Mouse (Mus musculus): ENCODE data around the gene Rpl28. TPM values are rescaled to one million over a fixed set of nuclear protein-coding genes. Genes with fewer than 3 reads are reported as not detected.
"Not testable (repeated sequence)": the region's sequence is repeated elsewhere in the genome, so short reads cannot be mapped to it uniquely, and the experiment has no call there.

Gene Rpl28
- polyA plus RNA-seq, 2 experiments, result 275 to 665 TPM

DNA sequence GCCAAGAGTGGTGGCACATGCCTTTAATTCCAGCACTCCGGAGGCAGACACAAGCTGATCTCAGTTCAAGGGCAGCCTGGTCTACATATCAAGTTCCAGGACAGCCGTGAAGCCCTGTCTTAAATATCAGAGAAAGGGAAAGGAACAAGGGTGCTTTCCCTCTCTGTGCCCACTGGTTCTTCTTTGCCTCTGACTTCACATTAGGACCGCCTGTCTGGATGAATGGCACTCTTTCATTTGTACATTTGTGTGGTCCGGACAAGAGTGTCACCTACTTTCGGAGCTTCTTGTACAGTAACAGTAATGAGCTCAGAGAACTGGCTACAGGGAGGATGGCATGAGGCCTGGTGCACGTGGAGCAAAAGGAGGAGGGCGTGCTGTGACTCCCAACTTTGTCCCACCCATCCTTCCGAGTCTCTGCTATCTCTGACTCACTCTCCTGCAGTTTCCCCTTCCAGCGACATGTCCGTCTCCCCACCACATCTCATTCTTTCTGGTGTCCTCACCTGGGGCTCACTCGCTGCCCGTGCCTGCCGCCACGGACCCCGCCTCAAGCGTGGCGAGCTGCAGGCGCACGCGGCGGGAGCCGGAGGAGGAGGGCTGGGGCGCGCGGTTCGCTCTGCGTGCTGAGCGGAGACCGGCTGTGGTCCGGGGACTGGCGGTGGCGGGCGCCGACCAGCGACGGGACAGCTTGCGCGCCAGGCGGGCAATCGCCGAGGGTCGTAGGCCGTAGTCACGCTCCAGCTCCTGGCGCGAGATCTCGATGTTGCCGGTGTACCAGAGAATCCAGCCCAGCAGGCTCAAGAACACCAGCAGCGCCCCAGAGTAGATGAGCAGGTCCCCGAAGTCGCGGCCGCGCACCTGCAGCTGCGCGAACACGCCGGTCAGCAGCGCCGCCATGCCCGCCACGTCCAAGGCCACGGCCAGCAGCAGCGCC lies 3.9 kb upstream of the Rpl28 start:
- Histone ChIP-seq H3K9me3 (ENCODE audit: control insufficient read depth, low read length) (no peaks in the 10 kb centered on the region), H3K4me1 (ENCODE audit: control insufficient read depth, insufficient read depth, low read length) (peaks cover 12% of the 10 kb centered on the region), H3K4me2 (replicated peaks; ENCODE audit: low read depth, low read length, severe bottlenecking) (peak overlapping the region; percentile 83), H3K36me3 (ENCODE audit: control insufficient read depth, insufficient read depth, low read length) (peaks cover 2% of the 10 kb centered on the region), H3K9ac (ENCODE audit: low read depth, low read length, severe bottlenecking) (peak overlapping the region; percentile 78), H3K4me3 (replicated peaks; ENCODE audit: low read length) (peak overlapping the region; percentile 63), H3K27ac (replicated peaks; ENCODE audit: low read depth, low read length) (peak overlapping the region; percentile 65), H3K27me3 (ENCODE audit: control insufficient read depth, insufficient read depth, low read length) (no peaks in the 10 kb centered on the region)
- 2% methylated on average over 58 of the region's 64 CpGs for WGBS
- TF ChIP-seq POLR2A (IDR thresholded peaks at IDR 0.05; ENCODE audit: borderline replicate concordance, extremely low read depth, insufficient read depth, insufficient read length), result no peak
- peak; percentile 19 for DNase-seq (ENCODE audit: low spot score)
- peak; percentile 30 for ATAC-seq (ENCODE audit: low FRiP score, low read depth)

DNA sequence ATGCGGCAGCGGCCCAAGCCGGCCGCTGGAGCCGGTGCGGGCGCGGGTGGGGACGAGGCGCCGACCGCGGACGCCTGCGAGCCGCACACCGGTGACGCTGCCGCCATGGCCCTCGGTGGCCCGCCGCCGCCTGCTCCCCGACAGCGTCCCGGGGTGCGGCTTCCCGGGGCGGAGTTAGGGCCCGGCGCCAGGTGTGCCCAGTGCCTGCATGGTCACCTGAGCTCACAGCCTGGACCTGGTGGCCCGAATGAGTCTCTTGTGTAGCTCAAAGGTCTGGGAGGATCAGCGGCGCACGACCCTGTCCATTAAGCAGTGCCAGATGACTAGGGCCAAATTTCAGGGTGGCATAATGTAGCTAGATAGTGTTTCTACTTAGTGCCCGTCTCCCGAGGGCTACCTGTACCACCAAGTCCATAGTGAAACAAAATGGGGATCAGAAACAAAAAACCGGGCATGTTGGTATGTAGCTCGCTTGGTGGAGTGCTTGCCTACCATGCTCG lies 3.2 kb upstream of the Rpl28 start, which contains the start of gene Tmem238:
Gene Tmem238 (minus strand): TSS at position 221 of the 500 bp plus-strand sequence.
- peak within 1 kb of the TSS; percentile 63 for H3K4me3 ChIP-seq (replicated peaks; ENCODE audit: low read length)
- H3K27me3 ChIP-seq (ENCODE audit: control insufficient read depth, insufficient read depth, low read length), result no peaks in the 10 kb centered on the region
- 10% methylated on average over 32 of the region's 40 CpGs for WGBS
- H3K27ac ChIP-seq (replicated peaks; ENCODE audit: low read depth, low read length), result peak within 1 kb of the TSS; percentile 65
- no peak for TF ChIP-seq POLR2A (IDR thresholded peaks at IDR 0.05; ENCODE audit: borderline replicate concordance, extremely low read depth, insufficient read depth, insufficient read length)
- peaks cover 15% of the 10 kb centered on the region for H3K4me1 ChIP-seq (ENCODE audit: control insufficient read depth, insufficient read depth, low read length)
- H3K9me3 ChIP-seq (ENCODE audit: control insufficient read depth, low read length), result no peaks in the 10 kb centered on the region
- peak within 1 kb of the TSS; percentile 83 for H3K4me2 ChIP-seq (replicated peaks; ENCODE audit: low read depth, low read length, severe bottlenecking)
- peaks cover 9% of the 10 kb centered on the region for H3K36me3 ChIP-seq (ENCODE audit: control insufficient read depth, insufficient read depth, low read length)
- H3K9ac ChIP-seq (ENCODE audit: low read depth, low read length, severe bottlenecking), result peak within 1 kb of the TSS; percentile 78
- no peak for DNase-seq (ENCODE audit: low spot score)
- ATAC-seq (ENCODE audit: low FRiP score, low read depth), result no peak; the same call in 1 of the 2 replicates

DNA sequence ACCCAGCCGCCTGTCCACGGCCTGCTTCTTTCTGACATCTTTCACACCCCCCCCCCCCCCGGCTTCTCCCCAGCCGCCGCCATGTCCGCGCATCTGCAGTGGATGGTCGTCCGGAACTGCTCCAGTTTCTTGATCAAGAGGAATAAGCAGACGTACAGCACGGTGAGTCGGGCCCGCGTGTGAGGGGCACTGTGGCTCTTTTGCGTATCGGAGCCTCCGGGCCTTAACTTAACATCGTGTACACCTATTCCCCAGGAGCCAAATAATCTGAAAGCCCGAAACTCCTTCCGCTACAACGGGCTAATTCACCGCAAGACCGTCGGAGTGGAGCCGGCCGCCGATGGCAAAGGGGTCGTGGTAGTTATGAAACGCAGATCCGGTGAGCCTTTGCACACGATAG lies 574 bp downstream of the Rpl28 start:
- Histone ChIP-seq H3K4me1 (ENCODE audit: control insufficient read depth, insufficient read depth, low read length) (peaks cover 13% of the 10 kb centered on the region), H3K27ac (replicated peaks; ENCODE audit: low read depth, low read length) (peak overlapping the region; percentile 92), H3K4me2 (replicated peaks; ENCODE audit: low read depth, low read length, severe bottlenecking) (peak overlapping the region; percentile 83), H3K9ac (ENCODE audit: low read depth, low read length, severe bottlenecking) (peak overlapping the region; percentile 97), H3K36me3 (ENCODE audit: control insufficient read depth, insufficient read depth, low read length) (peaks cover 43% of the 10 kb centered on the region), H3K4me3 (replicated peaks; ENCODE audit: low read length) (peak overlapping the region; percentile 91)
- under 1% methylated on average over 31 of the region's 31 CpGs for WGBS
- not testable (repeated sequence) for DNase-seq (ENCODE audit: low spot score); H3K27me3 ChIP-seq (ENCODE audit: control insufficient read depth, insufficient read depth, low read length); H3K9me3 ChIP-seq (ENCODE audit: control insufficient read depth, low read length); ATAC-seq (ENCODE audit: low FRiP score, low read depth)

DNA sequence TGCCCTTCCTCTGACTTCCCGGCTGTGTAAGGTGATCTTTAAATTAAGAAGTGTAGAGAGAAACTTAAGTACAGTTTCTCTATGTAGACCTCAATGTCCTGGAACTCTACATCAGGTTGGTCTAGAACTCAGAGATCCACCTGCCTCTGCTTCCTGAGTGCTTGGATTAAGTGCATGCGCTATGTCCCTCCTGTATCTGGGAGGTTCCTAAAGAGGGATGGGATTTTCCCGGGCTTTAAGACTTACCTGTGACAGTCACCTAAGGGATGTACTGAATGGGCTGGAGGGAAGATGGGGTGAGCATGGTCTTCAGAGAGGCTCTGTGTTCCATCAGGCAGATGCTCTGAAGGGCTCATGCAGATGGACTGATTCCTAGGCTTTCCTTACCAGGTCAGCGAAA lies 1.0 kb downstream of the Rpl28 start:
- 44% methylated on average over 4 of the region's 4 CpGs for WGBS
- Histone ChIP-seq H3K27me3 (ENCODE audit: control insufficient read depth, insufficient read depth, low read length) (no peaks in the 10 kb centered on the region), H3K36me3 (ENCODE audit: control insufficient read depth, insufficient read depth, low read length) (peaks cover 43% of the 10 kb centered on the region), H3K4me2 (replicated peaks; ENCODE audit: low read depth, low read length, severe bottlenecking) (peak overlapping the region; percentile 83), H3K4me1 (ENCODE audit: control insufficient read depth, insufficient read depth, low read length) (peaks cover 9% of the 10 kb centered on the region; the same call in 1 of the 2 replicates), H3K4me3 (replicated peaks; ENCODE audit: low read length) (peak overlapping the region; percentile 91), H3K9me3 (ENCODE audit: control insufficient read depth, low read length) (no peaks in the 10 kb centered on the region), H3K27ac (replicated peaks; ENCODE audit: low read depth, low read length) (peak overlapping the region; percentile 92; the same call in 1 of the 2 replicates), H3K9ac (ENCODE audit: low read depth, low read length, severe bottlenecking) (peak overlapping the region; percentile 97)
- TF ChIP-seq POLR2A (IDR thresholded peaks at IDR 0.05; ENCODE audit: borderline replicate concordance, extremely low read depth, insufficient read depth, insufficient read length), result no peak
- DNase-seq (ENCODE audit: low spot score) (no peak), ATAC-seq (ENCODE audit: low FRiP score, low read depth) (no peak)

DNA sequence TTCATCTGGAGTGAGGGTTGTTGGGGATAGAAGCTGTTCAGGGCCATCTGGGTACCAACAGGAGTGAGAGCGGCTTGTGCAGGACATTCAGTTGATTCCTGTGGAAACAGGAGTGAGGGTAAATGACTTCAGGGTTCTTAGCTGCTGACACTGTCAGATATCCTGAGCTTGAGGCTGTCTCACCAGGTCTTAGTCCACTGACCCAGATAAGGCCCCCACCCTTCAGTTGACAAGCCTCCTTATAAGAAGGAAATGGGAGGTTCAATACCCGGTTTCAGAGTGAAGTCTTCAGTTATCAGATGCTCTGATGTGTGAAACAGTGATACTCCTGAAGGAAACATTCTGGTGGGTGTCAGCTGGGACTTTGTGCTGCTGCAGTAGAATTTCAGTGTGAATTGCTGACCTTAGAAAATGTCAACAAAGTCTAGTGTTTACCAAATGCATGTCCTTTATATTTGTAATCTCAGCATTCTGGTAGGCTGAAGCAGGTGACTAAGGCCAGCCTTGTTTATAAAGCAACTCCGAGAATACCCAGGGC lies 2.0 kb downstream of the Rpl28 start:
- Histone ChIP-seq H3K4me2 (replicated peaks; ENCODE audit: low read depth, low read length, severe bottlenecking) (no peak overlapping the region), H3K9me3 (ENCODE audit: control insufficient read depth, low read length) (no peaks in the 10 kb centered on the region), H3K4me1 (ENCODE audit: control insufficient read depth, insufficient read depth, low read length) (peaks cover 9% of the 10 kb centered on the region; the same call in 1 of the 2 replicates), H3K27ac (replicated peaks; ENCODE audit: low read depth, low read length) (no peak overlapping the region), H3K4me3 (replicated peaks; ENCODE audit: low read length) (no peak overlapping the region), H3K27me3 (ENCODE audit: control insufficient read depth, insufficient read depth, low read length) (no peaks in the 10 kb centered on the region), H3K9ac (ENCODE audit: low read depth, low read length, severe bottlenecking) (no peak overlapping the region), H3K36me3 (ENCODE audit: control insufficient read depth, insufficient read depth, low read length) (peaks cover 43% of the 10 kb centered on the region)
- ATAC-seq (ENCODE audit: low FRiP score, low read depth) (no peak), DNase-seq (ENCODE audit: low spot score) (no peak)
- no peak for TF ChIP-seq POLR2A (IDR thresholded peaks at IDR 0.05; ENCODE audit: borderline replicate concordance, extremely low read depth, insufficient read depth, insufficient read length)
- 87% methylated on average over 3 of the region's 3 CpGs for WGBS
